Mouse (Mus musculus) myocyte (in vitro differentiated cells): ENCODE results near the gene Spata5. TPM values are rescaled to one million over a fixed set of nuclear protein-coding genes. Genes with fewer than 3 reads are reported as not detected.

Source experiments
- H3K27me3 ChIP-seq: one replicate; pipeline ENCODE4 v1.6.1; 2011; ENCODE audit not compliant: control insufficient read depth, insufficient read depth, insufficient read length
- H3K36me3 ChIP-seq: one replicate; pipeline ENCODE4 v1.6.1; 2011; ENCODE audit not compliant: control insufficient read depth, insufficient read depth
- H3K4me2 ChIP-seq: one replicate; pipeline ENCODE4 v1.6.1; 2011; ENCODE audit warnings: low read depth, control low read depth
- H3K4me3 ChIP-seq: one replicate; pipeline ENCODE4 v1.5.1; 2011; ENCODE audit warnings: mild to moderate bottlenecking, control low read depth, moderate library complexity
- H3K79me2 ChIP-seq: one replicate; pipeline ENCODE4 v1.6.1; 2011; ENCODE audit not compliant: control insufficient read depth, insufficient read depth
- H3ac ChIP-seq: one replicate; pipeline ENCODE4 v1.6.1; 2011; ENCODE audit not compliant: control insufficient read depth, insufficient read length
- CEBPB ChIP-seq: IDR thresholded peaks from 2 replicates; pipeline ENCODE4 v1.6.1; 2011; ENCODE audit warnings: mild to moderate bottlenecking, moderate library complexity; ENCODE audit not compliant: poor library complexity, insufficient read depth, severe bottlenecking
- E2F4 ChIP-seq: IDR thresholded peaks from one replicate; pipeline ENCODE4 v1.6.1; 2011; ENCODE audit warnings: mild to moderate bottlenecking, control low read depth, moderate library complexity; ENCODE audit not compliant: insufficient read depth
- MAX ChIP-seq: IDR thresholded peaks from one replicate; pipeline ENCODE4 v1.6.1; 2011; ENCODE audit warnings: low read depth, mild to moderate bottlenecking, control low read depth
- MYOD1 ChIP-seq, 3 experiments: IDR thresholded peaks; one replicate each; pipeline ENCODE4 v1.6.1; 2011; ENCODE audit warnings: control low read depth in 2 of 3, low read depth in 2 of 3, mild to moderate bottlenecking in 2 of 3, moderate library complexity in 1 of 3; ENCODE audit not compliant: insufficient read length in 2 of 3, control insufficient read depth in 1 of 3
- MYOG ChIP-seq, 3 experiments: IDR thresholded peaks; one replicate each; pipeline ENCODE4 v1.6.1; 2011; ENCODE audit warnings: control low read depth in 2 of 3, low read depth in 2 of 3, mild to moderate bottlenecking in 2 of 3; ENCODE audit not compliant: insufficient read length in 2 of 3, control insufficient read depth in 1 of 3, insufficient read depth in 1 of 3
- POLR2A ChIP-seq: IDR thresholded peaks from one replicate; pipeline ENCODE4 v1.6.1; 2011; ENCODE audit warnings: low read depth, mild to moderate bottlenecking, control low read depth, moderate library complexity; ENCODE audit not compliant: insufficient read length
- POLR2AphosphoS2 ChIP-seq: IDR thresholded peaks from one replicate; pipeline ENCODE4 v1.6.1; 2011; ENCODE audit warnings: low read depth, control low read depth; ENCODE audit not compliant: insufficient read length
- REST ChIP-seq: IDR thresholded peaks from one replicate; pipeline ENCODE4 v1.6.1; 2011; ENCODE audit warnings: mild to moderate bottlenecking, control low read depth, moderate library complexity; ENCODE audit not compliant: insufficient read depth, insufficient read length
- SRF ChIP-seq: IDR thresholded peaks from one replicate; pipeline ENCODE4 v1.6.1; 2011; ENCODE audit warnings: low read depth; ENCODE audit not compliant: control insufficient read depth, insufficient read length
- TCF12 ChIP-seq: IDR thresholded peaks from one replicate; pipeline ENCODE4 v1.6.1; 2011; ENCODE audit warnings: mild to moderate bottlenecking, control low read depth; ENCODE audit not compliant: poor library complexity, insufficient read depth, severe bottlenecking
- TCF3 ChIP-seq: IDR thresholded peaks from one replicate; pipeline ENCODE4 v1.6.1; 2011; ENCODE audit warnings: low read depth, control low read depth; ENCODE audit not compliant: insufficient read length
- USF1 ChIP-seq: IDR thresholded peaks from one replicate; pipeline ENCODE4 v1.6.1; 2011; ENCODE audit warnings: low read depth, mild to moderate bottlenecking, control low read depth, moderate library complexity
- polyA plus RNA-seq: library from polyadenylated mRNA; unstranded; fragments of >200 nt; fragmentation: generic; extraction: Trizol; gene quantifications from one replicate; pipeline ENCODE4 v1.2.1, GENCODE M21; 2012; ENCODE audit warnings: missing spikeins

Spata5 gene
- 24.2 TPM for polyA plus RNA-seq

GRCm38 (mm10) chr3:37419458-37419991, at the start of gene Spata5:
Gene Spata5, plus strand, starts transcription at chr3:37419896.
- Histone ChIP-seq H3K4me2 (peak within 1 kb of the TSS; percentile 74), H3K79me2 (peaks cover 38% of the 10 kb centered on the region), H3K36me3 (peaks cover 8% of the 10 kb centered on the region), H3K27me3 (no peaks in the 10 kb centered on the region), H3K4me3 (peak within 1 kb of the TSS; percentile 79), H3ac (peak within 1 kb of the TSS; percentile 99)
- TF ChIP-seq POLR2AphosphoS2 = peak; percentile 87
- TF ChIP-seq MYOD1 (IDR thresholded peaks at IDR 0.05; ENCODE audit: control insufficient read depth in 1 of 3, insufficient read length in 2 of 3, low read depth in 2 of 3) = peak in 1 of 3 experiments; percentile 1
- peak; percentile 80 for TF ChIP-seq POLR2A
- TF ChIP-seq MAX = no peak
- no peak for TF ChIP-seq TCF3
- TF ChIP-seq USF1 = no peak
- TF ChIP-seq REST = no peak
- no peak for TF ChIP-seq E2F4

- Histone ChIP-seq H3ac (no peak overlapping the region), H3K4me3 (no peak overlapping the region), H3K4me2 (peak overlapping the region; percentile 45), H3K36me3 (no peaks in the 10 kb centered on the region), H3K27me3 (no peaks in the 10 kb centered on the region), H3K79me2 (no peaks in the 10 kb centered on the region)
- TF ChIP-seq REST = no peak
Measured at GRCm38 (mm10) chr3:37370407-37370806, 49.3 kb upstream of the Spata5 start.

GRCm38 (mm10) chr3:37373712-37374111, 46.0 kb upstream of the Spata5 start:
- Histone ChIP-seq H3K4me3 (no peak overlapping the region), H3K79me2 (no peaks in the 10 kb centered on the region), H3K36me3 (no peaks in the 10 kb centered on the region), H3K4me2 (no peak overlapping the region), H3K27me3 (no peaks in the 10 kb centered on the region), H3ac (no peak overlapping the region)
- TF ChIP-seq E2F4 = no peak
- no peak for TF ChIP-seq SRF
- no peak for TF ChIP-seq MAX
- TF ChIP-seq TCF3 = no peak
- no peak for TF ChIP-seq MYOG (IDR thresholded peaks at IDR 0.05; ENCODE audit: control insufficient read depth in 1 of 3, insufficient read depth in 1 of 3, insufficient read length in 2 of 3, low read depth in 2 of 3)
- no peak for TF ChIP-seq POLR2A
- TF ChIP-seq USF1 = no peak
- TF ChIP-seq REST = no peak
- TF ChIP-seq CEBPB = no peak
- no peak for TF ChIP-seq MYOD1 (IDR thresholded peaks at IDR 0.05; ENCODE audit: control insufficient read depth in 1 of 3, insufficient read length in 2 of 3, low read depth in 2 of 3)
- no peak for TF ChIP-seq POLR2AphosphoS2
- no peak for TF ChIP-seq TCF12

- H3K36me3 ChIP-seq = no peaks in the 10 kb centered on the region
- no peaks in the 10 kb centered on the region for H3K79me2 ChIP-seq
- no peak overlapping the region for H3ac ChIP-seq
- H3K27me3 ChIP-seq = no peaks in the 10 kb centered on the region
- TF ChIP-seq MYOD1 (IDR thresholded peaks at IDR 0.05; ENCODE audit: control insufficient read depth in 1 of 3, insufficient read length in 2 of 3, low read depth in 2 of 3) = no peak
- no peak for TF ChIP-seq POLR2A
- no peak for TF ChIP-seq USF1
- no peak for TF ChIP-seq MYOG (IDR thresholded peaks at IDR 0.05; ENCODE audit: control insufficient read depth in 1 of 3, insufficient read depth in 1 of 3, insufficient read length in 2 of 3, low read depth in 2 of 3)
- TF ChIP-seq MAX = no peak
- TF ChIP-seq REST = no peak
- TF ChIP-seq TCF12 = no peak
- TF ChIP-seq E2F4 = no peak
- no peak for TF ChIP-seq CEBPB
- no peak for TF ChIP-seq SRF
- TF ChIP-seq POLR2AphosphoS2 = no peak
- TF ChIP-seq TCF3 = no peak
- no peak overlapping the region for H3K4me2 ChIP-seq
- H3K4me3 ChIP-seq = no peak overlapping the region
Measured at GRCm38 (mm10) chr3:37377926-37378325, 41.8 kb upstream of the Spata5 start.

- no peaks in the 10 kb centered on the region for H3K36me3 ChIP-seq
- no peaks in the 10 kb centered on the region for H3K79me2 ChIP-seq
- TF ChIP-seq POLR2AphosphoS2 = no peak
- TF ChIP-seq MYOG (IDR thresholded peaks at IDR 0.05; ENCODE audit: control insufficient read depth in 1 of 3, insufficient read depth in 1 of 3, insufficient read length in 2 of 3, low read depth in 2 of 3) = peak; percentile 46 to 81 (median 48)
- TF ChIP-seq E2F4 = no peak
- peak in 2 of 3 experiments; percentile 57 to 59 for TF ChIP-seq MYOD1 (IDR thresholded peaks at IDR 0.05; ENCODE audit: control insufficient read depth in 1 of 3, insufficient read length in 2 of 3, low read depth in 2 of 3)
- TF ChIP-seq TCF3 = no peak
- TF ChIP-seq MAX = no peak
- no peak for TF ChIP-seq SRF
- TF ChIP-seq USF1 = no peak
- TF ChIP-seq CEBPB = no peak
- H3ac ChIP-seq = no peak overlapping the region
- H3K4me3 ChIP-seq = no peak overlapping the region
- no peaks in the 10 kb centered on the region for H3K27me3 ChIP-seq
- no peak overlapping the region for H3K4me2 ChIP-seq
Measured at GRCm38 (mm10) chr3:37378412-37378811, 41.3 kb upstream of the Spata5 start.
